Mouse (Mus musculus) cerebellum, postnatal 4 days (tissue): ENCODE measurements around the gene Ecm2.

Experiments used
- DNase-seq, 2 experiments: peaks; one replicate each; pipeline ENCODE4 v3.0.0; 2022; ENCODE audit warnings: low spot score in 2 of 2, mixed read lengths in 1 of 2

The Ecm2 gene

DNA sequence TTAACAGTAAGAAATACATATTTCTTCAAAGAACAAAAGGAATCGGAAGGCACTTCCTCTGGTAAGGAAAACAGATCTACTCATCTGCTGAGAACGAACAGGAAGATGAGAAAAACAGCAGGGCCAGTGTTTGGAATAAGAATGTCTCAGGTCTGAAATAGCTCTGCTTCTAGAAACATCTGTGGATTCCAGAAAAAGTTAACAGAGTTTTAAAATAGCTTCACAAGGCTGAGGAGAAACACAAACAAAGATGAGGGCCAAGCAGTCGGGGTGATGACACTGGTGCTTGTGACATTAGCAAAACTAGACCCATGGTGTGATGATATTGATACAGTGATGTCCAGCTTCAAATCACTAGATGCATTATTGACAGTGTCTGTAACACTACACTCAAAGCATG, 2.6 kb downstream of the Ecm2 start:
- no peak for DNase-seq

GRCm38 (mm10) chr13:49518761-49519160, 14.2 kb downstream of the Ecm2 start:
- no peak for DNase-seq

- no peak for DNase-seq
These were observed 21.6 kb downstream of the Ecm2 start for GRCm38 (mm10) chr13:49526235-49526634.

DNA sequence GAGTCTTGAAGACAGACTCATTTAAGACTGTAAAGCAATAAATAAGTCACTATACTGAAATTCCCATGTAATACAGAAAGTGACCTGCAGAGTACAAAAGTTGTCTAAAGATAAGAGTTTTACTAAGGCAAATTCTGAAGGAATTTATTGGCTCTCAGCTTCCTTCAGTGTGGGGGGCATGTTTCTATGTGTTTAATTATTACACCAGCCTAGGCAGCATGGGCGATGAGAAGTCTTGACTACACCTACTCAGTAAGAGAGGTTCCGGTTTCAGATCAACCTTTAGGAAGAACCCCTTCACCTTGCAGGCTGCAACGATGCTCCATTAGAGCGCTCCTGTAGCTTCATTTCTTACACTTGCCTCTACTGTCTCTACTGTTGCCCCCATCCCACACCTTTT, 26.0 kb downstream of the Ecm2 start:
- no peak for DNase-seq

- DNase-seq = no peak
These were observed 32.3 kb downstream of the Ecm2 start for GRCm38 (mm10) chr13:49536946-49537345.

- DNase-seq = no peak
These were observed 34.1 kb downstream of the Ecm2 start for GRCm38 (mm10) chr13:49538693-49539092.

GRCm38 (mm10) chr13:49544279-49544678, 39.7 kb downstream of the Ecm2 start, which contains the start of gene Aspn:
Gene Aspn (plus strand): TSS chr13:49544443.
- DNase-seq = no peak

- DNase-seq = no peak
These were observed 41.0 kb downstream of the Ecm2 start for GRCm38 (mm10) chr13:49545646-49546045.

DNA sequence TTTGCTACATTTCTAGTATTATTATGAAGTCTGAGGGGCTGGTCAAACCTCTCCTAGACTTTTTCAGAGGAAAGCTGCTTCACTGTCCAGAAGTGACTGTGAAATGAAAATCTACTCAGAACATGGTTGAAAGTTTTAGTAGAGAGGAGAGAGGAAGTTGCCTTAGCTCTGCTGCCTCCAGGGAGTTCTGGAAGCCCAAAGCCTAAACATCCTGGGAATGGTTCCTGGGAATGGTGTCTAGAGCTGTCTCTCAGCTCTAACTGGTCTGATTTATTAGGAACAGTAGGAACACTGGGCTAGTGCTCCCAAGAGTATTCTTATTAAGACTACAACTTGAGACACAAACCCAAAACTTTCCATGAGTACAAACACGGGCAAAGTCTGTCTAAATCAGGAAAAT, 41.9 kb downstream of the Ecm2 start:
- no peak for DNase-seq

GRCm38 (mm10) chr13:49547563-49548150, 43.0 kb downstream of the Ecm2 start:
- DNase-seq = no peak

DNA sequence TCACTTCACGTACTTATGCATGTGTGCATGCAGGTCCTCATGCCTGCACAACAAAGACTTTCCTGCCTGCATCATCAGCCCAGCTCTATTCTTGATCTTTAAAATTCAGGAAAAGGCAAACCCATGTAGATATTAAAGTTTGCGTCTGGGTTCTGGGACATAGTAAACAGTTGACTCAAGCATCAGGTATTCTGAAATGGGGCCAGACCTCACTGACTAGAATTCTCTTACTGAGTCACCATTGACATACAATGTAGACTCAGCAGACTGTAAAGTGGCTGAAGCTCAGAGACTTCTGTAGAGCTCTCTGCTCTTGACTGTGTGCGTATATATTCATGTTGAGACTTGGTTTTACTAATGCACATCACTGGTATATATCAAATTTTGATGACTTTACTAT, 45.0 kb downstream of the Ecm2 start:
- DNase-seq = no peak

DNA sequence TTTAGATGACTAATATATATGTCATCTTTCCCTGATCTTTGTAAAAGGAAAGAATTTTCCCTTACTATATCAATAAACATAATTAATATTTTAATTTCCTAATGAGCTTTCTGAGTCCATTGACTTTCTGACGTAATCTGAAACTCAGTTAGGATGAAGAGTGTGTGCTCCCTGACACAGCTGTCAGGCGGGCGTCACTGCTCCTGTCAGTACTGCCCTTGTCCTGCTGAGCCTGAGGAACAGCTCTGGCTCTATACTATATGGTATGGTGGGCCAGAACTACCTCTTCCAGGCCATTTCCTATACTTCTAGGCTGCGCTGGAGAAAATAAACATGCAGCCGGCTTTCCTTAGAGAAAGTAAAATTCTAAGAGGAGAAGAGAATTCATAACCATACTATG, 49.9 kb downstream of the Ecm2 start:
- no peak for DNase-seq

DNA sequence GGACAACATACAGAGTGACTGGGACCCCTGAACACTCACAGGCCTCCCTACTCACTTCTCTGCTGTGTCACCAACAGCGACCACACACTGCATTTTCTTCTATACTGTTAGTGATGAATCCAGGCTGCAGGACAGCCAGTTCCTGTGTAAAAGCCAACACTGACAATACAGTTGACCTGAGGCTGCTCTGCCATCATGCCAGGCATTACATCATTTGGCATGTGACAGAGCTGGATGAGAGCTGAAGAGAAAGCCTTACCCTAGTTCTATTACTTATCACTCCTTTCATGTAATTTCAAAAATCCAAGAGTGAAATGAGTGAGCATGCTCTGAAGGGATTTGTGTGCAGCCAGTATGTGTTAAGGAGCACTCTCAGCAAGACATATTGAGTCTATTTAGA, 51.6 kb downstream of the Ecm2 start:
- no peak for DNase-seq

DNA sequence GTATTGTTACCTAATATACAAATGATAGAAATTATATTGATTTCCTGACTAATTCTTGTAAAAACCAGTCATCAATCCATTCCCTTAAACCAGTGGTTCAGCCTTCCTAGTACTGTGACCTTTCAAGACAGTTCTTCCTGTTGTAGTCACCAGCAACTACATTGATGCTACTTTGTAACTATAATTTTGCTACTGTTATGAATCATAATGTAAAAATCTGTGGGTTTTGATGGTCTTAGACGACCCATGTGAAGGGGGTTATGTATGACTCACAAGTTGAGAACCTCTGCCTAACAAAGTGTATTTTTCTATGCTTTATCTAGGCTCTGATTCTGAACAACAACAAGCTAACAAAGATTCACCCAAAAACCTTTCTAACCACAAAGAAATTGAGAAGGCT, 52.3 kb downstream of the Ecm2 start:
- DNase-seq = no peak

- DNase-seq = peak in 1 of 2 experiments; percentile 17
These were observed 54.6 kb downstream of the Ecm2 start for GRCm38 (mm10) chr13:49559185-49559584.

DNA sequence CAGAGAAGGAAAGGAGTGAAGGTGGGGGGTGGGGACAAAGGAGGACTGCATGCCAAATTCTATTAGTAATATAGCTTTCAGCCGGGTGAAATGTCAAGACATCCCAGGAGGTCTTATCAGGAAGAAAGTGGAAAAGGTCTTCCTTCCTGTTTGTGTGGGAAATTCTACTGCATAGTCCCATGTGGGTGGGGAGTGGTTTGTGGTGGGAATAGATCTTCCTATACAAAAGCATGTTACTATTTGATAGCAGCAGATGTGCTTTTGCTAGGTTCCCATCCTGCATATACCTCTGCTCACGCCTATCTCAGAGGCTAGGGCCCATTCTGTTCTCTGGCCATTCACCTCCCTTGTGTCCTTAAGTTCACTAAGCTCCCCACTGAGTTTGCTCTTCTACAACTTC, 56.3 kb downstream of the Ecm2 start:
- DNase-seq = no peak

DNA sequence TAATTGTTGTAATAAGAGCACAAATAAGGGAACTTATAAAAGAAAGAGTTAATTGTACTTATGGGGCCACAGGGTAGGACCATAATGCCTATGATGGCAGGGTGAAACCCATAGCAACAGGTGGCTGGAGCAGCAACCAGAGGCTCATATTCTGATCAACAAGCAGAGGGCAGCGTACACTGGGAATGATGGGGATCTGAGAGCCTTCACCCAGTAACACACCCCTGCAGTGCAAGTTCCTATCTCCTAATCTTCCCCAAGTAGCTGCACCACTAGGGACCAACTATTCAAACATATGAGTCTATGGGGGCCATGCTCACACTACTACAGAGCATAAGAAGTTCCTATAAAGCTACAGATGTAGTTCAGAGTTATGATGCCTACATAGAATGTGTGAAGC, 59.7 kb downstream of the Ecm2 start:
- no peak for DNase-seq

DNA sequence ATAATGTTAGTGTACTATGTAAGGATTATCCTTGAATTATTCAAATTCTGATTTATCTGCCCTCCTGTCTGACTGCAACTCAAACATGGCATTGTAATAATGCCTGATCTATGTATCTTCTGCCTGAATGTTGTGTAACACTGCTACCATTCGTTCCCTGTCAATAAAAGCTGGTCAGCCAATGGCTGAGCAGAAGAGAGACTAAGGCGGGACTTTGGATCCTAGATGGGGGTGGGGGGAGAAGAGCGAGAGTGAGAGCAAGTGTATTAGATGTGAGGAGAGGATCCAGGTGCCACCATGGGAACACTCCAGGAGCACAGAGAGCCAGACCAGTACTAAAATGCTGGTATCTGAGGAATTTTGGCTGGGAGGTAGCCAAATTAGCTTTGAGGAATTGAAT, 65.8 kb downstream of the Ecm2 start:
- no peak for DNase-seq

GRCm38 (mm10) chr13:49571418-49571817, 66.8 kb downstream of the Ecm2 start:
- no peak for DNase-seq

DNA sequence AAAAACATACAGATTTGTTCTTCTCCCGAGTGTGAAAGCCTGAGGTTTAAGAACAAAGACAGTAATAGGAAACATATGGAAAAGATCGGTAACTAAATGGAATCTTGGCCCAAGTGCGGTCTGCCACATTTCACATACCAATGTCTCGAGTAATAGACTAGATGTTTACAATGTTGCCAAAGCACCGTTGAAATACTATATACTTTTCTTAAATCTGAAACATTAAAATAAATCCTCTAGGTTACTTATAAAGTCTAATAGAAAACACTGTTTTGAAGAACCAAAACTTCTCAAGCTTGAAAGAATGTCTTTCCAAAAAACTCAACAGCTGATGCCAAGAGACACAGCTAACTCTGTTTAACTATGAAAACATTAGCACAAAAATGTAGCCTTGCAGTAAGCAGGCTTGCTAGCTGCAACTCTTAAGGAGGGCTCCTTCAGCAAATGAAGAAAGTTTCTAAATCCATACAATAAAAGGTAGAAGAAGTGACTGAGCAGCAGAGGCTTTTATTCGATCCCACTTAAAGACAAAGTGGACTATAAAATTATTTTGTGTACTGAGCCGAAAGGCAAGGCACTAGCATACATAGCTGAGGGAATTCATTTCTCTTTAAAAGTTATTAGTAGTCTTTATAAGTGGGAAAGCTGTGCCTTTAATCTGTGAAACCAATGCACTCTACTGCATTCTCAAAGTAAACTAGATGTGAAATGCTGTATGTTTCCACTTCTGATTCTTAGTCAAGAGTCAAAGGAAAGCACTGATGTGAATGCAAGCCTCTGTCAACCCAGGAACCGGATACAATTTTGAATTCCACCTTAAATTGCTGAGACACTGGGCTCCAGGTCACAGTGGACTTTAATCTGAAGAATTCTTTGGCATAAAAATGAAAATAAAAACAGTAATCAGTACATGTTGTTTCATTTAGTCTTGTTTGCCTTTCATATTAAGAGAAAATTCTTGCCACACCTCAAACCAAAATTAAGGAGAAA, 77.2 kb downstream of the Ecm2 start, which contains the start of gene Omd:
Gene Omd, plus strand, starts transcription at position 922 of the 990 bp plus-strand sequence.
- no peak for DNase-seq
